Mouse (Mus musculus): Measurements from ENCODE around the gene Kbtbd12.

Kbtbd12 gene

GRCm38 (mm10) chr6:88626912-88627311 is 10.8 kb downstream of the Kbtbd12 start:
- ATAC-seq (ENCODE audit: low TSS enrichment): peak; percentile 32

- no peak for ATAC-seq (ENCODE audit: low TSS enrichment)
Measured at GRCm38 (mm10) chr6:88626462-88626861, 11.3 kb downstream of the Kbtbd12 start.

DNA sequence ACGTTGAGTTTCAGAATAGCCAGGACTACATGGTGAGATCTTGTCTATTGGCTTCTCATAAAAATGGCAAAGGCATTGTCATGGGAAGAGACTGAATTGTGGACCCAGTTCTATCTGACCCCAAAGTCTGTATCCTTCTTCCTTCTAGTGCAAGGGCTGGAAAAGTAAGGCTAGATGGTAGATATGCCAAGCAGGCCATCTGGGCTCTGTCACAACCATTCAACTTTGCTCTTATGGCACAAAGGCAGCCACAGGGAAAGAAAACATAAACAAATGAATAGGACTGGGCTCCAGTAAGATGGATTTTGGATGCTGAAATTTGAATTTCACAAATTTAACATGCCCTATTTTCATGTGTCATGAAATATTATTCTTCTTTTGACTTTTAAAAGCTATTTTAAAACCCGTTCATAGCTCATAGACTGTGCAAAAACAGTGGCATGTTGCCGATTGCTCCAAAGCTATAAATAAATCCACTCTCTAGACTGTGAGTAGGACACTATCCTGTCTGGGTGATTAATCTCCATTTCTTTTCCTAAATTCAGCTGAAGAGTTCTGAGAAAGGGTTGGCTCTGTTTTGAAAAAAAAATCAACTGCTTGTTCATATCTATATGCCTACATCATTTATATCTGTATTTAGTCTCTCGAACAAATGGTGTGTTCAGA is 15.8 kb downstream of the Kbtbd12 start:
- peak; percentile 50; the same call in 1 of the 2 replicates for ATAC-seq (ENCODE audit: low TSS enrichment)

DNA sequence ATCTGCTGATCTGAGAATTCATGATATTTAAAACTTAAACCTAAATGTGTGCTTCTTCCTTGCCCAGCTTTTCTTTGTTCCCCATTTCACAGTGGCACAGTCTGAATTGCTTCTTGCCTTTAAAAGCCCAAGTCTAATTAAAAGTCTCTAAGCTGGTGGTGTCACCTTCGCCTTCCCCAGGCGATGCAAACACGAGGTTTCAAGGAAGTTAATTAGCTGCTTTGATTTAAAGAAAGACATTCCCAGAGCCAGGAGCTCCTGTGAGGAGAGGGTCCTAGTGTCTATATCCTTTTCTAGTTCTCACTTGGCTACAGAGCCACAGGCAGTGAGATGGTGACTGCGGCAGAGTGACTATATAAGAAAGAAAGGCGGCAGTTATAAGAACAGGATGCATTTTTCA is 18.2 kb downstream of the Kbtbd12 start:
- no peak for ATAC-seq (ENCODE audit: low TSS enrichment)

- peak; percentile 85 for ATAC-seq (ENCODE audit: low TSS enrichment)
Measured at GRCm38 (mm10) chr6:88615352-88615751, 22.4 kb downstream of the Kbtbd12 start.

DNA sequence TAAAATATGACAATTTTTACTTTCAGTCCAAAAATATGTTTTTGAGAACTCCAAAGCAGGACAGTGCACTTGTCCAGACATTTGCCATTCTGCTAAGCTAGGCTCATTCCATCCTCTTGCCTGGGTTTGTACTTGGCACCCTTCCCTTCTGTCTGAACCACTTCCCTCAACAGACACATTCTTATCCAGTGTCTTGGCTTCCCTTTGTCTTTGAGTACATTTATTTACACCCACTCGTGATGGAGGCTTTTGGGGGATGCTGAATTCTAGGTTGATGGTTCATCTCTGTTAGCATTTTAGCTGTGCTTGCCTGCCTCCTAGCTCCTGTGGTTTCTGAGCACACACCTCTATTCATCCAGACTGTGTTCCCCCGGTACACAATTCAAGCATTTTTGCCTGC is 31.3 kb downstream of the Kbtbd12 start:
- ATAC-seq (ENCODE audit: low TSS enrichment): peak; percentile 65

- ATAC-seq (ENCODE audit: low TSS enrichment): no peak
Measured at GRCm38 (mm10) chr6:88605715-88606114, 32.0 kb downstream of the Kbtbd12 start.

- peak; percentile 77 for ATAC-seq (ENCODE audit: low TSS enrichment)
Measured at GRCm38 (mm10) chr6:88605235-88605634, 32.5 kb downstream of the Kbtbd12 start.

DNA sequence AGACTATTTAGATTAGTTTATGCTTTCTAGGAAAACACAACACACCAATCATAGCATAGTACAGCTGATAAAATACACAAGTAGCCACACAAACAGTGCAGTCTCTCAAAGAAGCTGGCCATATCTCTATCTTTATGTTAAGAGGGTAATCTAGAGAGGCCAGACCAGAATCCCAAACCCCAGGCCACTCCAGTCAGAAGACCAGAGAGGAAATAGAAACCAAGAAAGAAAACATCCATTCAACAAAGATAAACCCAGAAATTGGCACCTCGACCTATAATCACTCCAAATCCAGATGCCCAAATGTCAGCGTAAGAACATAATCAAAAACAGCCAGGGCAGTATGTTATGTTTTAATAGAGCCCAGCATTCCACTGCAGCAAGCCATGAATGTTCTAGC is 41.6 kb downstream of the Kbtbd12 start:
- ATAC-seq (ENCODE audit: low TSS enrichment): no peak

DNA sequence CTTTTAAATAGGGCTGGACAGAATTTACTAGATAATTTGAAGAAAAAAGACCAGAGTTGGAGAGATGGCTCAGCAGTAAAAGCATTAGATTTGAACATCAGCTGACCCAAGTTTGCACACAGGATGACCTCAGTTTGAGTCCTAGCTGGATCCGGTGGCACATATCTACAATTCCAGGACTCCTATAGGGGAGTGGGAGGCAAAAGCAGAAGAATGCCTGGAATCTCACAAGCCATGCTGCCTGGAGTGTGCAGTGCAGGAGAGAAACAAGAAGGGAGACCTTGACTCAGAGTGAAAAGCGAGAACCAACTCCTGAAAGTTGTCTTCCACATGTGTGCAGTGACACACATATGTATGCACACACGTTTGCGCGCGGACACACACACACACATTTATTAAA is 45.4 kb downstream of the Kbtbd12 start:
- no peak for ATAC-seq (ENCODE audit: low TSS enrichment)

DNA sequence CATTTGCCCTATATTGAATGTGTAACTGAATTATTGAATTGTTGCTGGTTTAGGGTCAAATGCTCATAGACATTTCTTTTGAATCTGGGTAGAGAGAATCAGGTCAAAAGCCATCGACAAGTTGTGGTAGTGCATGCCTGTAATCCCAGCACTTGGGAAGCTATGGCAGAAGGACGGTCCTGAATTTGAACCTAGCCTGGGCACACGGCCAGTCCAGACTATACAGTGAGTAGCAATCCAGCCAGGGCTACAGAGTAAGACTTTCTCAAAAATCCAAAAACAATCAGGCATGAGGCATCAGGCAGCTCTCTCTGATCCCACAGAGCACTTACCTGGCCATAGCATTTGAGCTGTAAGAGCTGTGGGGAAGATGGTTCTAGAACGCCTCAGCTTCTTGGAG is 47.5 kb downstream of the Kbtbd12 start:
- no peak for ATAC-seq (ENCODE audit: low TSS enrichment)

GRCm38 (mm10) chr6:88589517-88589916 is 48.2 kb downstream of the Kbtbd12 start:
- ATAC-seq (ENCODE audit: low TSS enrichment): peak; percentile 72; the same call in 1 of the 2 replicates

DNA sequence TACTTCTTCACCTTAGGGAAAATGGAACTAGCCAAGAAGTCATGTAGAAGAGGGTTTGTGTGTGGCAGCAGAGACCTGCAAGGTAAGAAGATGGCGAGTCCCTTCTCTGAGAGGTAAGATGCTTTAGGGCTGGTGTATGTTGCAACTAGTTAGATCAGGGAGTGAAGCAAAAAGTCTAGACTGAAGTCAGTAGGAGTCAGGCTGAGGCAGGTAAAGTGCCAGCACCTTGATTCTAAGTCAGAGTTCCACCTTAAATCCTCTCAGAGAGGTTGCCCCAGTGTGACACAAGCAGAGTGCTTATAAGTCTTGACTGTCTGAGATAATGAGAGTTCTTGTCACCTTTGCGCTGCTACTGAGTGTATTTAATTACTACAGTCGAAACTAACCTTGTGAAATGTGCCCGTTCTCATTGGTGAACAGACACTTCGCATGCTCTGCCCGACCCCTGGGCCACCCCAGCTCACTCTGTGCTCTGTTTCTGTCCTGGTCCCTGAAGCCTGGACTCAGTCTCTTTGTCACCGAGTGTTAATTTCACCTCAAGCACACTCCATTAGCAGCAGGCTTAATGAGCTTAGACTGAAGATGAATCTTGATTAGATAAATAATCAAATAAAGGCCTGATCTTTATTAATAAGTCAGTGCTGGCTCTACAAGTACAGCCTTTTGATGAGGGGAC is 49.0 kb downstream of the Kbtbd12 start:
- no peak for ATAC-seq (ENCODE audit: low TSS enrichment)

- peak; percentile 62; the same call in 1 of the 2 replicates for ATAC-seq (ENCODE audit: low TSS enrichment)
Measured at GRCm38 (mm10) chr6:88587091-88587490, 50.7 kb downstream of the Kbtbd12 start.

DNA sequence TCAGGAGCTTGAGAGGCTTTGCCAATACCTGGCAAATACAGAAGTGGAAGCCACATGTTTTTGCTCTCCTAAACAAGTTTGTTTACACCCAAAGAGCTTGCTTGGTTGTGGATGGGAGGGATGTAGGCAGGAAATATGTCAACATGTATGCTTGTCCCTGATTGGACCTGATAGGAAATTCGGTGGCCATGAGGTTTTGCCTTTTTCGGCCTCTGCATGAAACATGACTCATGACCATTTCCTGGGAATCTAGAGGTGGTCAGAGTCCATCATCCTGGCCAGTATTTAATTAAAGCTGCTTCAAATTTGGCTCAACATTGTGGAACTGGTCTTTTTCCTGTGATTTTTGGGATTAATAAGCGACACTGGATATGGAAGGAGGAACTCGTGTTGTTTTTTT is 53.8 kb downstream of the Kbtbd12 start:
- no peak for ATAC-seq (ENCODE audit: low TSS enrichment)

DNA sequence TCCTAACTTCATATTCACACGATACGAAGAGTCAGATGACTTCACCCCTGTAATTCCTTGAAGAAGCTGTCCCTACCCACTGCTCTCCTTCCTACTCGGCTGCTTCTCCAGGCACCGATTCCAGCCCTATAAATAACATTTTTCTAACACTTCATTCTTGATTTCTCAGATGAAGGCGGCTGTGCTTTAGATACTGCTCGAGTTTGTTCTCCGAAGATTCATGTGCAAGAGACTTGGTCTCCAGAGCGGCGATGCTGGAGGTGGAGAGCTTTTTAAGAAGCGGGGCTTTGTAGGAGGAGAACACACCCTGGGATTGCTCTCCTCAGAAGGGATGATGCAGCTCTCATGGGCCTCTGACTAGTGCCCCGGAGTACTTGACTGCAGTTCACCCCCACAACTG is 61.3 kb downstream of the Kbtbd12 start:
- ATAC-seq (ENCODE audit: low TSS enrichment): peak; percentile 97

GRCm38 (mm10) chr6:88566676-88567075 is 71.1 kb downstream of the Kbtbd12 start:
- ATAC-seq (ENCODE audit: low TSS enrichment): no peak

DNA sequence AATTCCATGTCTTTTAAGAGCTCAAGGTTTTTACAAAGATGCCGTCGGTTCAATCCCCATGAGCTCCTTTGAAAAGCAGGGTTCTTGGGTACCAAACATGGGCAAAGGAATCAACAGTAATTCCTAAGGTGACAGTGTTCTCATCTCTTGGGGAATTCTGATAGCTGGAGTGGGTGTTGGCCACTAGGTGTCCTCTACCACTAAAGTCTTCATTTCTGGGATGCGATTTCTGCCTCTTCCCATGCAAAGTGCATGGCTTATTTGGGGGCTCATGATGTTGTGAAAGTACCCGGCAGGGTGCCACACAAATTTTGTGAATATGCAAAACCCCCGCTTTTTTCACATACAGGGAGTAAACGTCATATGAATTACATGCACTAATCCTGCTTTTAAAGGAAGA is 72.7 kb downstream of the Kbtbd12 start:
- peak; percentile 64; the same call in 1 of the 2 replicates for ATAC-seq (ENCODE audit: low TSS enrichment)

DNA sequence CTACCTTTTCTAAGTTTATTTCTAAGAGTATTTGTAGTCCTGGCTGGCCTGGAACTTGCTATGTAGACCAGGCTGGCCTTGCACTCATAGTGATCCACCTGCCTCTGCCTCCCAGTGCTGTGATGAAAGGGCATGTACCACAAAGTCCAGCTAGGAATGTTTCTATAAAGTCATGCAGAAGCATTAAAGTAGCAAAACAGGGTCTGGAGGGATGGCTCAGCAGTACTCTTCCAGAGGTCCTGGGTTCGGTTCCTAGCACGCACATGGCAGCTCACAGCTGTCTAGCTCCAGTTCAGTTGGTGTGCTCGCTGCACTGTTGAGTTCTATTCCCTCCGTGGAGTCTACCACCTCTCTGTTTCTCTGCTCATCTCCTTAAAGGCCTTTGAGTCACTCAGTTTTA is 77.6 kb downstream of the Kbtbd12 start:
- ATAC-seq (ENCODE audit: low TSS enrichment): no peak

DNA sequence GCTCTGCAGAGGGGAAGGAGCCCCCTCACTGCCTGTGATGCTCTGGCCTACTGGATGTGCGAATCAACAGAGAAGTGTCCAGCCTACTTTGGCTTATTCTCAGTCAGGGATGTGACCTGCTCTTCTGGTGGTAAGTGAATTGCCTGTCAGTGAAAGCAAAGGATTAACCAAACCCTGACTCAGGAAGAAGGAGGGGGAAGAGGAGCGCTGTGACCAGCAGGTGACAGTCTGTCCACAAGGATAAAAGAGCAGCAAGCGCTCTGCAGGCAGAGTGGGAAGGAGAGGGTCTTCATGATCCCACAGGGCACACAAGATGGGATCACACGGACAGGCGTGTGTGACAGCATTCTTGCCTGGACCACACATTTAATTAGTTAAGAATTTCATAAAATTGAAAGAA is 78.1 kb downstream of the Kbtbd12 start:
- ATAC-seq (ENCODE audit: low TSS enrichment): no peak

DNA sequence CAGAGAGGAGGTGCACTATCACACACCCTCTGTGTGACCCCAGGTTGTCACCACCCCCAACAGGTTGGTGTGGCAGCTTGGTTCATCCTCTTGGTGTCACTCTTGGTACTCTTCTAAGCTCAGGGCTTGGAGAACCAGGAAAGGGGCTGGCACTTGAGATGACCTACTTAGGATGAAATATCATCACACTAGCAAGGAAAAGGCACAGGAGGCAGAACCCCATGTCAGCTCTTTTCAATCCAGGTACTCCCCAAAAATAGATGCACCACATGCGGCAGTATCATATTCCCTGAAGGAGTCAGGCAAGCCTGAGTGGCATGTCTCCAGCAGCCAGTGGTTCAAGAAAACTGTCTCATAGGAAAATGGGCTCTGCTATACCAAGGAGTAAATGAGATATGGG is 79.7 kb downstream of the Kbtbd12 start:
- ATAC-seq (ENCODE audit: low TSS enrichment): peak; percentile 90

DNA sequence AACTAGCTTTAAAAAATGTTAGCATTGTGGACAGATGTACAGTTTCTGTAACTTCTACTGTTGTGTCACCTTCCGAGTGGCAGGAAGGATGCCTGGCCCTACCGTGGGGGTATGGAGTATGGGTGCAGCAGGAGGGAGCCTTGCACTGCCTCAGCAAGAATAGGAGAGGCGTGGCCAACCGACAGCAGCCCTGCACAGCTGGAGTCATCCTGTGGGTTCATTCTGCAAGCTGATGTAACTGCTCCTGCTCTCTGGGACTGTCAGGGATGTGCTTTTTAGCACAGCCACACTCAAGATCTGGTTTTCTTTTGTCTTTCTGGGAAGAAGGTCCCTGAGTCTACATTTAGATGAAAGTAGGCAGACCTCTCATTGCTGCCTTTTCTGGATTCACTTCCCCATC is 80.2 kb downstream of the Kbtbd12 start:
- ATAC-seq (ENCODE audit: low TSS enrichment): 0 out of 2 replicates have a peak, but pooled peaks have one; percentile 34

DNA sequence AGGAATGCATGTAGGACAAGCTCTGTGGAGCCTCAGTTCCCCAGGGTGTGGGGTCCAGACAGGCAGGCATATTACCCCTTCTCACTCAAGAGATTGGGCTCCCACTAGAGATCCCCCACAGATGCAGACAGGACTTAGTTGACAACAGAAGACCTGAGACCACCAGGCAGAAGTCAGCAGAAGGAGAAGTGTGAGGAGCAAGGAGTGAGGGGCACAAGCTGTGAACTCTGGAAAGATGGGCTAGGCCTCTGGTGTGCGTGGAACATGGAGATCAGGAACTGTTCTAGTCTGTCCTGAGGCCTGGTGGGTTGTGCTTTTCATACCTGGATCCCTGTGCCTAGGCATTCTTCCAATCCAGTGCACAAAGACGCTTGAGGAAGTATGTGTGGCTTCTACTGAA is 87.8 kb downstream of the Kbtbd12 start:
- no peak for ATAC-seq (ENCODE audit: low TSS enrichment)
